Mouse (Mus musculus) limb, embryonic 13.5 days (tissue): Measurements from ENCODE around the gene Reck. TPM values are rescaled to one million over a fixed set of nuclear protein-coding genes. Genes with fewer than 3 reads are reported as not detected.
A peak's percentile ranks its signal among the peaks of the same experiment; 100 is the strongest.

ENCODE experiments used
- ATAC-seq: fragments of 200-750 bp; cut with Nextera tagmentation; 2 replicates; pipeline ENCODE4 v1.8.0; 2017; ENCODE audit warnings: low read depth, moderate number of reproducible peaks, moderate TSS enrichment; ENCODE audit not compliant: low FRiP score
- H3K27ac ChIP-seq: fragments of 300-500 bp; sonication (generic); 2 replicates; pipeline ENCODE4 v1.5.1; 2015; ENCODE audit warnings: inconsistent platforms, mild to moderate bottlenecking, moderate library complexity
- H3K27me3 ChIP-seq: fragments of 300-500 bp; sonication (generic); 2 replicates; pipeline ENCODE4 v1.6.1; 2015; ENCODE audit warnings: mild to moderate bottlenecking, inconsistent platforms
- H3K36me3 ChIP-seq: fragments of 300-500 bp; sonication (generic); 2 replicates; pipeline ENCODE4 v1.6.1; 2015; ENCODE audit warnings: inconsistent platforms, mild to moderate bottlenecking, moderate library complexity
- H3K4me1 ChIP-seq: fragments of 300-500 bp; sonication (generic); 2 replicates; pipeline ENCODE4 v1.6.1; 2015; ENCODE audit warnings: inconsistent platforms
- H3K4me2 ChIP-seq: fragments of 300-500 bp; sonication (generic); replicated peaks from 2 replicates; pipeline ENCODE4 v1.6.1; 2015; ENCODE audit warnings: inconsistent platforms, mild to moderate bottlenecking, moderate library complexity
- H3K4me3 ChIP-seq: fragments of 300-500 bp; sonication (generic); 2 replicates; pipeline ENCODE4 v1.5.1; 2015; ENCODE audit warnings: moderate library complexity, mild to moderate bottlenecking, inconsistent platforms
- H3K9ac ChIP-seq: fragments of 300-500 bp; sonication (generic); 2 replicates; pipeline ENCODE4 v1.6.1; 2015; ENCODE audit warnings: mild to moderate bottlenecking, inconsistent platforms
- H3K9me3 ChIP-seq: fragments of 300-500 bp; sonication (generic); 2 replicates; pipeline ENCODE4 v1.6.1; 2016; ENCODE audit warnings: inconsistent platforms
- WGBS: fragments of 180-500 bp; shearing (Covaris S2); methylation state at CpG from one replicate; pipeline ENCODE4 v1.1.7; 2015; 5-methylcytosine and 5-hydroxymethylcytosine counted together
- polyA plus RNA-seq: library from polyadenylated mRNA; unstranded; fragments of >200 nt; fragmentation: Nextera tagmentation; extraction: Ambion mirVana; gene quantifications from 2 replicates; pipeline ENCODE4 v1.2.1, GENCODE M21; 2015

Gene Reck
- polyA plus RNA-seq, 1 experiment from 2014 or later = 35.7 TPM

GRCm38 (mm10) chr4:43920602-43921001, 45.3 kb downstream of the Reck start:
- Histone ChIP-seq H3K4me1 (0 out of 2 replicates have a peak, but pooled peaks cover 6% of the 10 kb centered on the region), H3K4me3 (no peak overlapping the region), H3K27me3 (no peaks in the 10 kb centered on the region), H3K36me3 (peaks cover 61% of the 10 kb centered on the region), H3K9me3 (no peaks in the 10 kb centered on the region), H3K4me2 (no peak overlapping the region), H3K9ac (no peak overlapping the region), H3K27ac (no peak overlapping the region)
- 95% methylated on average over 1 of the region's 1 CpGs for WGBS
- no peak for ATAC-seq

- H3K9ac ChIP-seq = no peak overlapping the region
- H3K4me3 ChIP-seq = no peak overlapping the region
- H3K4me1 ChIP-seq = 0 out of 2 replicates have a peak, but pooled peaks cover 6% of the 10 kb centered on the region
- peaks cover 76% of the 10 kb centered on the region for H3K36me3 ChIP-seq
- no peak for ATAC-seq
- 89% methylated on average over 6 of the region's 6 CpGs for WGBS
- H3K27me3 ChIP-seq = no peaks in the 10 kb centered on the region
- H3K9me3 ChIP-seq = no peaks in the 10 kb centered on the region
- no peak overlapping the region for H3K27ac ChIP-seq
- H3K4me2 ChIP-seq = no peak overlapping the region
Observed at GRCm38 (mm10) chr4:43925125-43925524, 49.8 kb downstream of the Reck start.

DNA sequence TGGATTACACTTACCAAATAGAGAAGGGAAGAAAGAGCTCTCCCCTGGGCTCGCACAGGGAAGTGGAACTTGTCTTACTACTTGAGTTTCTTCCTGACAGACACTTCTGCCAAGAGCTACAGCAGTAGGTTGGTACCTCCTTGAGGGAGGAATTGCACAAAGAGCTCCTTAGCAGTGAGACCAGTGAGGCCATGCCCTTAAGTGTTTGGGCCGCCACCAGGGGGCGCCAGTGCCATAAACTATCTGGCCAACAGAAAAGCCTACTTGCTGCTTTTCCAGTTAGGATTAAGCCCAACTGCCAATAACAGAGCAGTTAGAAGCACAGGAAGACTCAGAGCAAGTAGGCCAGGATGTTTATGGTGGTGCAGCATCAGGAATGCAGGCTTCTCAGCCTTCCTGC, 50.4 kb downstream of the Reck start:
- Histone ChIP-seq H3K4me1 (0 out of 2 replicates have a peak, but pooled peaks cover 6% of the 10 kb centered on the region), H3K4me3 (no peak overlapping the region), H3K27me3 (no peaks in the 10 kb centered on the region), H3K4me2 (no peak overlapping the region), H3K9ac (no peak overlapping the region), H3K9me3 (no peaks in the 10 kb centered on the region), H3K36me3 (peaks cover 76% of the 10 kb centered on the region), H3K27ac (peak overlapping the region; percentile 15; the same call in 1 of the 2 replicates)
- no peak for ATAC-seq
- 20% methylated on average over 3 of the region's 3 CpGs for WGBS

DNA sequence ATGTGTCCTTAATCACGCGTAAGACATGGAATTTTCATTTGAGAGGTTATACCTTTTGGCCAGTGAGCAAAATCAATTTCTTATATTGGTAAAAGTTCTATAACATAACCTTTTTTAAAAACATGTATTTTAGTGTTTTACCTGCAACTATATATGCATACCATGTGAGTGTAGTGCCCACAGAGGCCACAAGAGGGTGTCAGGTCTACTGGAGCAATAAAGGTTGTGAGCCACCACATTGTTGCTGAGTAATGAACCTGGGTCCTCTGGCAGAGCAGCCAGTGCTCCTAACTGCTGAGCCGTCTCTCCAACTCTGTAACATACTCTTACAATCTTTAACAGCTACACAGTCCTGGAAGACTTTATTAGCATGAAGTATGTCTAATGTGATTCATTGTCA, 52.5 kb downstream of the Reck start:
- peaks cover 92% of the 10 kb centered on the region for H3K36me3 ChIP-seq
- 92% methylated on average over 3 of the region's 3 CpGs for WGBS
- 0 out of 2 replicates have a peak, but pooled peaks cover 6% of the 10 kb centered on the region for H3K4me1 ChIP-seq
- no peaks in the 10 kb centered on the region for H3K27me3 ChIP-seq
- no peak overlapping the region for H3K27ac ChIP-seq
- H3K4me3 ChIP-seq = no peak overlapping the region
- H3K9ac ChIP-seq = no peak overlapping the region
- H3K9me3 ChIP-seq = no peaks in the 10 kb centered on the region
- no peak overlapping the region for H3K4me2 ChIP-seq
- ATAC-seq = no peak

- no peak for ATAC-seq
- Histone ChIP-seq H3K36me3 (peaks cover 88% of the 10 kb centered on the region), H3K4me1 (no peaks in the 10 kb centered on the region), H3K4me2 (no peak overlapping the region), H3K9ac (no peak overlapping the region), H3K27me3 (no peaks in the 10 kb centered on the region), H3K4me3 (no peak overlapping the region), H3K9me3 (no peaks in the 10 kb centered on the region), H3K27ac (no peak overlapping the region)
- WGBS = 90% methylated on average over 4 of the region's 4 CpGs
Observed at GRCm38 (mm10) chr4:43931877-43932276, 56.5 kb downstream of the Reck start.

DNA sequence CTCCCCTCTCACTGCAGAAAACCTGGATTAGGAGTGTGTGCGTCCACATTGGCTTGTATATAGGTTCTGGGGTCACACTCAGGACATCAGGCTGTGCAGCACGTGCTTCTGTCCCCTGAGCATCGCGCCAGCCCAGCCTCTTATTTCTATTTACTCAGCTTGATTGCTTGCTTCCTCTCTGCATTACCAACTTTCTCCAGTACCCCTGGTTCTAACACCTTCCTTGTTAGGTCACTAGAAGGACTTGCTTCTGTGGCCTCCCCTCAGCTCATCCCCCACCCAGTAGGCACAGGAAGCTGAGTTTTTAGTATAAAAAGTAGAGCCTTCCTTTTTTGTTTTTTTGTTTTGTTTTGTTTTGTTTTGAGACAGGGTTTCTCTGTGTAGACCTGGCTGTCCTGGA, 60.9 kb downstream of the Reck start:
- no peaks in the 10 kb centered on the region for H3K9me3 ChIP-seq
- H3K27me3 ChIP-seq = no peaks in the 10 kb centered on the region
- no peak overlapping the region for H3K9ac ChIP-seq
- H3K4me3 ChIP-seq = no peak overlapping the region
- H3K4me2 ChIP-seq = no peak overlapping the region
- peaks cover 81% of the 10 kb centered on the region for H3K36me3 ChIP-seq
- H3K27ac ChIP-seq = no peak overlapping the region
- 78% methylated on average over 4 of the region's 4 CpGs for WGBS
- no peak for ATAC-seq
- H3K4me1 ChIP-seq = no peaks in the 10 kb centered on the region

GRCm38 (mm10) chr4:43936749-43937674, 61.7 kb downstream of the Reck start:
- H3K4me2 ChIP-seq = no peak overlapping the region
- H3K36me3 ChIP-seq = peaks cover 80% of the 10 kb centered on the region
- no peaks in the 10 kb centered on the region for H3K27me3 ChIP-seq
- no peaks in the 10 kb centered on the region for H3K9me3 ChIP-seq
- no peak for ATAC-seq
- H3K27ac ChIP-seq = no peak overlapping the region
- WGBS = 77% methylated on average over 14 of the region's 14 CpGs
- no peak overlapping the region for H3K9ac ChIP-seq
- H3K4me3 ChIP-seq = no peak overlapping the region
- H3K4me1 ChIP-seq = no peaks in the 10 kb centered on the region

- Histone ChIP-seq H3K4me2 (no peak overlapping the region), H3K27ac (no peak overlapping the region), H3K36me3 (peaks cover 80% of the 10 kb centered on the region), H3K27me3 (no peaks in the 10 kb centered on the region), H3K4me3 (no peak overlapping the region), H3K4me1 (no peaks in the 10 kb centered on the region), H3K9ac (no peak overlapping the region), H3K9me3 (no peaks in the 10 kb centered on the region)
- no peak for ATAC-seq
- 94% methylated on average over 5 of the region's 5 CpGs for WGBS
Observed at GRCm38 (mm10) chr4:43941315-43941714, 66.0 kb downstream of the Reck start.

- Histone ChIP-seq H3K4me2 (no peak overlapping the region), H3K36me3 (peaks cover 76% of the 10 kb centered on the region), H3K27ac (no peak overlapping the region), H3K4me3 (no peak overlapping the region), H3K9me3 (no peaks in the 10 kb centered on the region), H3K9ac (no peak overlapping the region), H3K27me3 (no peaks in the 10 kb centered on the region), H3K4me1 (no peaks in the 10 kb centered on the region)
- ATAC-seq = no peak
- WGBS = 80% methylated on average over 8 of the region's 8 CpGs
Observed at GRCm38 (mm10) chr4:43942421-43942820, 67.1 kb downstream of the Reck start.

DNA sequence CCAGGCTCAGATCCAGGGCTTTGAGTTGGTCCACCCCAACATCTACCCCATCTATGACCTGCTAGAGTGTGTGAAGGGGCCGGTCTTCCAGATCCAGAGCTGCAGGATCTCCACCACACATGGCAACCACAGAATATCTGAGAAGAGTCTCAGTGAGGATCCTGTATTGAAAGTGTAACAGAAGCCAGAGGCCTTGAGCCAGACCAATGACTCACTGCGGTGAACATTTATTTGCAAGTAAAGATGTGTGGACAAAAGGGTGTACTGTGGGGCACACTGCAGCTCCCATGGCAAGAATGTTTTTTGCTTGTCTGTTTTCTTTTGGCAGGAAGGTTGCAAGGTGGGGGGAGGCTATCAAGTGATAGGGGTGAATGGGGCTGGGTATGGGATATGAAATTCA, 72.2 kb downstream of the Reck start:
- ATAC-seq = no peak
- no peak overlapping the region for H3K4me3 ChIP-seq
- no peaks in the 10 kb centered on the region for H3K9me3 ChIP-seq
- H3K36me3 ChIP-seq = peaks cover 32% of the 10 kb centered on the region
- no peak overlapping the region for H3K27ac ChIP-seq
- H3K27me3 ChIP-seq = no peaks in the 10 kb centered on the region
- 99% methylated on average over 2 of the region's 2 CpGs for WGBS
- no peak overlapping the region for H3K9ac ChIP-seq
- no peak overlapping the region for H3K4me2 ChIP-seq
- no peaks in the 10 kb centered on the region for H3K4me1 ChIP-seq

DNA sequence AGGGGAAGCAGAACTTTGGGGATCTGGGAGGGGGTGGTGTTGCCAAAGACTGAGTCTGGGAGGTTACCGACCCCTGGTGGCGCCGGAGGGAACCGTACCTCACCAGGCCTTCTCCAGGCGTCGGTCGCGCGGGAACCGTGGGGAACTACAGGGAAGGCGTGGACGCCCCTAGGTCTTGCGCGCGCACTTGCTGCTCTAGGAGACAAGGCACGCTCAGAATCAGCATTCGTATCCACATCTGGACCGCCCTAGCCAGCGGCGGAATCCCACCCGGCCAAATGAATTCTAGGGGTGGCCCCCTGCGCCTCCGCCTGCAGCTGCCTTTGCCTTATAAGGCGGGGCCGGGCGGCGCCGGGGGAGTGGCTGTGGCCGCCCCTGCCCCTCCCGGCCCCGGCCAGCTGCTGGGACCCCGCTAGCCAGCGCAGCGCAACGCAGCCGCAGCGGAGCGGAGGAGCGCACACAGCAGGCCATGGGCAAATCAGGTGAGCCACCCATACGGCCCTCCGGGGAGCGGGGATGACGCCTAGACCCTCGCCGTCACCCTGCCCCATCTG, 82.0 kb downstream of the Reck start, which contains the start of gene Glipr2:
TSS of gene Glipr2 (plus strand) at position 110 of the 554 bp plus-strand sequence.
- peak within 1 kb of the TSS; percentile 91 for H3K4me2 ChIP-seq
- under 1% methylated on average over 45 of the region's 45 CpGs for WGBS
- peak; percentile 93 for ATAC-seq

GRCm38 (mm10) chr4:43957846-43958461, 82.6 kb downstream of the Reck start:
- peaks cover 19% of the 10 kb centered on the region for H3K4me1 ChIP-seq
- H3K27me3 ChIP-seq = 0 out of 2 replicates have a peak, but pooled peaks cover 3% of the 10 kb centered on the region
- no peaks in the 10 kb centered on the region for H3K36me3 ChIP-seq
- H3K4me2 ChIP-seq = peak overlapping the region; percentile 91
- H3K9me3 ChIP-seq = no peaks in the 10 kb centered on the region
- H3K4me3 ChIP-seq = peak overlapping the region; percentile 70
- peak overlapping the region; percentile 77 for H3K9ac ChIP-seq
- under 1% methylated on average over 26 of the region's 26 CpGs for WGBS
- peak overlapping the region; percentile 90 for H3K27ac ChIP-seq
- ATAC-seq = peak; percentile 75

More for the DNA sequence above, 82.0 kb downstream of the Reck start, which contains the start of gene Glipr2:
- 0 out of 2 replicates have a peak, but pooled peaks cover 3% of the 10 kb centered on the region for H3K27me3 ChIP-seq
- H3K36me3 ChIP-seq = no peaks in the 10 kb centered on the region
- H3K27ac ChIP-seq = peak within 1 kb of the TSS; percentile 90
- H3K9ac ChIP-seq = peak within 1 kb of the TSS; percentile 77
- peaks cover 19% of the 10 kb centered on the region for H3K4me1 ChIP-seq
- H3K9me3 ChIP-seq = no peaks in the 10 kb centered on the region
- peak within 1 kb of the TSS; percentile 70 for H3K4me3 ChIP-seq
